Mouse (Mus musculus) cortical plate, adult 2 months (tissue): Measurements from ENCODE around the gene Bzw1.

Experiments used
- CTCF ChIP-seq: fragments of 200-500 bp; IDR thresholded peaks from 2 replicates; pipeline ENCODE4 v1.5.1; 2011; ENCODE audit warnings: mild to moderate bottlenecking, control low read depth, low read length; ENCODE audit not compliant: insufficient read depth; ENCODE audit errors: extremely low read depth
- POLR2A ChIP-seq: fragments of 200-500 bp; IDR thresholded peaks from 2 replicates; pipeline ENCODE4 v1.6.1; 2011; ENCODE audit warnings: mild to moderate bottlenecking, low read length, control low read depth; ENCODE audit not compliant: insufficient read depth; ENCODE audit errors: extremely low read depth

DNA sequence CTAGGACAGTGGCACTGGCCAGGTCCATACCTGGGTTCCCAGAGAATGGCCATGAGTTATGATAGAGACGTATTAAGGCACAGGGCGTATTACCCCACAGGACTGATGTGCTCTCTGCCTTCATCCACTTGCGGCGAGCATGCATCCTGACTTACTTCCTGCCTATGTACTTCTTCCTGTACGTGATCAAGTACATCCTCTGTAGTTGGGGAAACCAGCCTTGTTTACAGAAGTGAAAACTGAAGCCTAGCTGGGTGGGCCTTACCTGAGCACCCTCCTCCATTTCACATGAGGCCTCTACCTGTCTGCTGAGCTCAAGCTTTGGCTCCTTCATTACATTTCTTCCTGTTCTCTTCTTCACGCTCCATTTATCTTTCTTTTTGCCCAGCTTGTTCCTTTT, 61.6 kb downstream of the Bzw1 start:
- TF ChIP-seq CTCF (no peak), POLR2A (no peak)
